Mouse (Mus musculus): ENCODE results near the gene Aven.

Gene Aven

DNA sequence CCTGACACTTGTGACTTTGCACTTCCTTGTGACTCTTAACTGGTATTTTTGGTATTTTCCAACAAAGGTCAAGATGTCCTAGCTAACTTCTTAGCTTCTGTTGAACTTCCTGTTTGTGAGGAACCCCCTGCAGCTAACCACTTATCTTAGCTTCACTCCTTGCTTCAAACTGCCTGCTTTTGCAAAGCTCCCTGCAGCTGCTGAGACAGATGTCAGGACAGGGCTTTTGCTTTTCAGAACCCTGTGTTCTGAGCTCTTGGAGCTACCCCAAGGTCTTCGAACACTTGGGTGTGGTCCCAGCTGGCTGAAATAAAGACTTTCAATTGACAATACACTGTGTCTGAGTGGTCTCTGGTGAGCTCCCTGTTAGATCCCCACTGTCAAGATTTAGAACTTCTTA lies 184.0 kb downstream of the Aven start:
- no peak for DNase-seq

DNA sequence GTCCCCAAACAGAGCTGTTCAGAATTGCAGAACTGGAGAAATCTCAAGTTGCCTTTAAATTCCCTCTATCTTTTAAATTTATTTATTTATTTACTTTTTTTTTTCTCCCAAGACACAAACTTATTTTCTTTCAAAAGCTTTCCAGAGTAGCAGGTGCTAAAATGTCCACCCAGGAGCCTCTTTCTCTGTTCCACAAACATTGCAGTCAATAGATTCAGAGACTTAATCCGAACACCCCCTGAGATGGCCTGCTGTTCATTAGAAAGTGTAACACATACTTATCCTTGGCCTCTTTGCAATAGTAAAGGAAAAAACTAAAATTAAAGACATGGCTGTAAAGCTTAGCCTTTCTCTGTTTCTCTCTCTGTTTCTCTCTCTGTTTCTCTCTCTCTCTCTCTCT lies 184.5 kb downstream of the Aven start:
- DNase-seq = no peak

DNA sequence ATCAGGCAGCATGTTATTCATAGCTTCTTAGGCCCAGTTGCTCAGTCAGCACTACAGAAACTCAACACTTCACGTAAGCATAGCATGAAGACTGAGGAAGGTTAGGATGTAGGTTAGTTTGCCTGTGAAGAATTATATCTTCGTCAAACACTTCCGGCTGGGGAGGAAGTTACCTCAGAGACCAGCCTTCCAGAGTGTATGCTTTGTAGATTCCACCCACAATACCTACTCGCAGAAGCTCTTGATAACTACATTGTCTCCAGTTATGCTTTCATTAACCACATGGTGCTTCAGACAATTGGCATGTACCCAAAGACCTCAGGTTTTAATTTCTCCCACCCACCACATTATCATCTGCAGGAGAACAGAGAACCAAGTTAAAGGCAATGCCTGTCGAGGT lies 189.1 kb downstream of the Aven start:
- no peak for DNase-seq
